Mouse (Mus musculus) liver, adult 2 months (tissue): ENCODE results near the gene Slfn8. TPM values are rescaled to one million over a fixed set of nuclear protein-coding genes. Genes with fewer than 3 reads are reported as not detected.
"Not testable (repeated sequence)": the region's sequence is repeated elsewhere in the genome, so short reads cannot be mapped to it uniquely, and the experiment has no call there.

Source experiments
- DNase-seq: peaks from one replicate; pipeline ENCODE4 v3.0.0-alpha.2; 2011; ENCODE audit warnings: low read depth, low spot score; ENCODE audit errors: extremely low read depth
- H3K27ac ChIP-seq: fragments of 200-500 bp; replicated peaks from 2 replicates; pipeline ENCODE4 v1.5.1; 2012; ENCODE audit warnings: low read depth, mild to moderate bottlenecking, control low read depth, inconsistent platforms, low read length; ENCODE audit not compliant: insufficient read depth
- H3K27me3 ChIP-seq: fragments of 200-500 bp; 2 replicates; pipeline ENCODE4 v1.6.1; 2012; ENCODE audit warnings: mild to moderate bottlenecking, moderate library complexity, low read length, inconsistent platforms; ENCODE audit not compliant: control insufficient read depth, insufficient read depth
- H3K36me3 ChIP-seq: fragments of 200-500 bp; 2 replicates; pipeline ENCODE4 v1.6.1; 2012; ENCODE audit warnings: low read length, inconsistent platforms; ENCODE audit not compliant: control insufficient read depth, insufficient read depth
- H3K4me1 ChIP-seq: fragments of 200-500 bp; 2 replicates; pipeline ENCODE4 v1.6.1; 2011; ENCODE audit warnings: low read length; ENCODE audit not compliant: control insufficient read depth, insufficient read depth
- H3K4me3 ChIP-seq: fragments of 200-500 bp; 2 replicates; pipeline ENCODE4 v1.5.1; 2011; ENCODE audit warnings: low read depth, mild to moderate bottlenecking, control low read depth, low read length, moderate library complexity; ENCODE audit not compliant: insufficient read depth
- H3K79me2 ChIP-seq: fragments of 200-500 bp; 2 replicates; pipeline ENCODE4 v1.6.1; 2012; ENCODE audit warnings: inconsistent platforms, mild to moderate bottlenecking, low read length, moderate library complexity; ENCODE audit not compliant: control insufficient read depth, insufficient read depth
- H3K9ac ChIP-seq: fragments of 200-500 bp; 2 replicates; pipeline ENCODE4 v1.6.1; 2012; ENCODE audit warnings: low read depth, mild to moderate bottlenecking, control low read depth, inconsistent platforms, low read length
- CTCF ChIP-seq: fragments of 200-500 bp; IDR thresholded peaks from 2 replicates; pipeline ENCODE4 v1.5.1; 2011; ENCODE audit warnings: low read depth, low read length, control low read depth
- POLR2A ChIP-seq: fragments of 200-500 bp; IDR thresholded peaks from 2 replicates; pipeline ENCODE4 v1.6.1; 2011; ENCODE audit warnings: low read length, control low read depth; ENCODE audit not compliant: insufficient read depth; ENCODE audit errors: extremely low read depth
- WGBS: fragments of 180-500 bp; shearing (Covaris S2); methylation state at CpG from one replicate; pipeline ENCODE4 v1.1.7; 2018; 5-methylcytosine and 5-hydroxymethylcytosine counted together
- polyA plus RNA-seq: library from polyadenylated mRNA; depleted of rRNA; stranded (reverse); fragments of >200 nt; gene quantifications from 2 replicates; pipeline ENCODE4 v1.2.3, GENCODE M21; 2012
- total RNA-seq: library from RNA; depleted of rRNA; stranded (reverse); fragments of >200 nt; gene quantifications from 2 replicates; pipeline ENCODE4 v1.2.3, GENCODE M21; 2014

Slfn8 gene
- total and polyA plus RNA-seq, 2 experiments, result 0.50 to 4.4 TPM

- H3K4me3 ChIP-seq, result no peak overlapping the region
- H3K4me1 ChIP-seq, result no peaks in the 10 kb centered on the region
- no peaks in the 10 kb centered on the region for H3K79me2 ChIP-seq
- no peak for TF ChIP-seq CTCF
- no peak for TF ChIP-seq POLR2A
- no peak overlapping the region for H3K27ac ChIP-seq
- H3K9ac ChIP-seq, result no peak overlapping the region
- no peaks in the 10 kb centered on the region for H3K36me3 ChIP-seq
- DNase-seq, result no peak
- H3K27me3 ChIP-seq, result no peaks in the 10 kb centered on the region
Observed at GRCm38 (mm10) chr11:83016093-83016492, 4.5 kb downstream of the Slfn8 start.

GRCm38 (mm10) chr11:83013356-83013755, 7.3 kb downstream of the Slfn8 start:
- WGBS, result 87% methylated on average over 1 of the region's 1 CpGs
- H3K36me3 ChIP-seq, result no peaks in the 10 kb centered on the region
- no peak overlapping the region for H3K4me3 ChIP-seq
- no peak overlapping the region for H3K9ac ChIP-seq
- no peaks in the 10 kb centered on the region for H3K4me1 ChIP-seq
- no peaks in the 10 kb centered on the region for H3K27me3 ChIP-seq
- H3K79me2 ChIP-seq, result no peaks in the 10 kb centered on the region
- H3K27ac ChIP-seq, result no peak overlapping the region
- DNase-seq, result no peak
- TF ChIP-seq CTCF (no peak), POLR2A (no peak)

DNA sequence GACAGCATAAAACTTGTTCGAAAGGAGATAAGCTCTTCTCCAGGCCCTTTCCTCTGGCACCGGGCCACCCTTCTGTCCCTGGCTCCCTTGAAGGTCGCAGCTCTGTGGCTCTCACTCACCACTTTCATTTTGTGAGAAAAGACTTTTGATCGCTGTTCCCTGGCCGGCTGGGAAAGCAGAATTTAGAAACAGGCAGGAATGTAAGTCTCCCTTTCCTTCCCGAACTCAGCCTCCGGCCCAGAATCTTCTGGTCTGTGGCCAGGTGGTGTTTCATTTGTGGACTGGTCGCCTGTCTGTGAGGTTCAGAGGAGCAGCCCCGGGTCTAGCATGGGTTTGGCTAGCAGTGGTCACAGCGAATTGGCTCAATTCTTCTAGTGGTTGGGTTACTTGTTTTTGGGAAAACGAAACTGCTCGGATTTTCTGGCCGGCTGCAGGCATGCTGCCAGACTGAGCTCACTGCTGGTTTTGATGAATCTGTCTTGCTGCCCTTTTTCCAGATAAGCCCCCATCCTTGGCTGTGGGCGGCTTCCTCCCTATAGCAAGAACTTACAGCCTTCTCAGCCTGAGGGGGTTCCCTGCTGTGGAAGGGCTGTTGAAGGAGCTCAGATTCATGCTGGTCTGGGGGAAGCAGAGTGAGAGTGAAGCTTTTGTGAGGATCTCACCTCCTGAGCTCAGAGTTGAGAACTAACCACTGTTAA, 29.0 kb downstream of the Slfn8 start, which contains the start of gene Slfn9:
Slfn9 (minus strand) TSS at position 362 of the 698 bp plus-strand sequence.
- H3K27me3 ChIP-seq, result no peaks in the 10 kb centered on the region
- H3K4me3 ChIP-seq, result peak within 1 kb of the TSS; percentile 64
- peaks cover 2% of the 10 kb centered on the region; the same call in 1 of the 2 replicates for H3K4me1 ChIP-seq
- no peaks in the 10 kb centered on the region for H3K79me2 ChIP-seq
- peak within 1 kb of the TSS; percentile 66 for H3K9ac ChIP-seq
- peak; percentile 64 for DNase-seq
- TF ChIP-seq CTCF (no peak), POLR2A (no peak)
- 3% methylated on average over 14 of the region's 14 CpGs for WGBS
- H3K27ac ChIP-seq, result peak within 1 kb of the TSS; percentile 72
- H3K36me3 ChIP-seq, result no peaks in the 10 kb centered on the region

DNA sequence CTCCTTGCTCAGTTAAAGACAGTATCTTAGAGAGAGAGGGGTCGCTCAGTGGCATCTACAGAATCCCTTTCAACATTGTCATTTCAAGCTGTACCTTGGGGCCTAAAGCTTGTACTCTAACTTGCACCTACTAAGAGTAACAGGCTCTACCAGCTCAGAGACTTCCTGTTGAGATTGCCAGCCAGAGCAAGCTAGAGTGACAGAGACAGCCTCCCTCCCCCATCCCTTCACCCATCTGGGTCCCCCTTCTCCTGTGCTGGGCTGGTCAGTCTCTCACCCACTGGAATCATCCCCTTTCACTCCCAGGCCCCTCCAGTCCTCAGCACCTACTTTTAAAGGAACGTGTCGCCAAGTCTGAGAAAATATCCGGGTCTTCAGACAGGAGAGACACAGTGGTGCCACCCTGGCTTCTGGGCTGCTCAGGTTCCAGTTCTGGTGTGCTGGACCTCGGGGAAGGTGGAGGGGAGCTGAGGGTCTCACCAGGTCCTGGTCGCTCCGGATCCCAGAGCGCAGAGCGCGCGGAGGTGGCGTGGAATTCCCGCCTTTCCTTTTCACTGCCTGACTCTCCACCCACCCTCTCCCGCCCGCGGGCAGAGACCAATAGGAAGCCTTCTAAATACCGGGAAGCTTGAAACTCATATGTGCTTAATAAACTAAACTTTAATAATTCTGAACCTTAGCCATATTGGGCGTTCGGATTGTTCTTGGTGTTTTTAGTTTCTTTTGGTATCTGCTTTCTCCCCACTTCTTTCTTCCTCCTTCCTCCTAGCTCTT, 29.8 kb downstream of the Slfn8 start:
- Histone ChIP-seq H3K9ac (peak overlapping the region; percentile 46), H3K4me3 (peak overlapping the region; percentile 64), H3K27ac (peak overlapping the region; percentile 72)
- H3K27me3 ChIP-seq, H3K4me1 ChIP-seq, H3K79me2 ChIP-seq, H3K36me3 ChIP-seq: not testable (repeated sequence)
- WGBS, result 12% methylated on average over 19 of the region's 19 CpGs
- DNase-seq, result peak; percentile 28

- Histone ChIP-seq H3K4me3 (no peak overlapping the region), H3K27me3 (no peaks in the 10 kb centered on the region), H3K27ac (no peak overlapping the region), H3K79me2 (no peaks in the 10 kb centered on the region), H3K4me1 (peaks cover 2% of the 10 kb centered on the region; the same call in 1 of the 2 replicates), H3K9ac (no peak overlapping the region), H3K36me3 (peaks cover 1% of the 10 kb centered on the region; the same call in 1 of the 2 replicates)
- DNase-seq, result no peak
- WGBS, result 18% methylated on average over 12 of the region's 12 CpGs
- TF ChIP-seq CTCF (no peak), POLR2A (no peak)
Observed at GRCm38 (mm10) chr11:82989357-82989756, 31.3 kb downstream of the Slfn8 start.

DNA sequence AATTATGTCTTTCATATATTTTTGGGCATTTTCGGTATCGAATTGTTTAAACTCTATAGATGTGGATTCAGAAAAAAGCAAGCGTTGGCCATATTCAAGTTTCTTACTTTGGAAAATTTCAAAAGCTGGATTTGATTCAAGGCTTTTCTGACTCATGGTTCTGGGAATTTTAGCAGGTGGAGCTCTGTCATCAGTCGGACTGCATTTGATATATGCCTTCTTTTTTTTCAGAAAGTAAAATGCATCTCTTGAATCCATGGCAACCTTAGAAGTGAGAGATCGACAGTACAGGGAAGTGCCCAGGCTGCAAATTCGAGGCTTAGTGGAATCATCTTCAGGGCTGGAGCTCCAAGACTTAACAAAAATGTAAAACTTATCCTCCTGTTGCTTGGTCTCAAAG, 33.0 kb downstream of the Slfn8 start:
- H3K27me3 ChIP-seq, result no peaks in the 10 kb centered on the region
- H3K27ac ChIP-seq, result no peak overlapping the region
- WGBS, result 93% methylated on average over 6 of the region's 6 CpGs
- peaks cover 2% of the 10 kb centered on the region; the same call in 1 of the 2 replicates for H3K36me3 ChIP-seq
- H3K4me3 ChIP-seq, result no peak overlapping the region
- no peak overlapping the region for H3K9ac ChIP-seq
- TF ChIP-seq POLR2A (no peak), CTCF (no peak)
- peaks cover 2% of the 10 kb centered on the region; the same call in 1 of the 2 replicates for H3K4me1 ChIP-seq
- no peak for DNase-seq
- H3K79me2 ChIP-seq, result no peaks in the 10 kb centered on the region
